Mouse (Mus musculus): ENCODE data around the gene Il1rl2.
"Not testable (repeated sequence)": the region's sequence is repeated elsewhere in the genome, so short reads cannot be mapped to it uniquely, and the experiment has no call there.

The Il1rl2 gene

DNA sequence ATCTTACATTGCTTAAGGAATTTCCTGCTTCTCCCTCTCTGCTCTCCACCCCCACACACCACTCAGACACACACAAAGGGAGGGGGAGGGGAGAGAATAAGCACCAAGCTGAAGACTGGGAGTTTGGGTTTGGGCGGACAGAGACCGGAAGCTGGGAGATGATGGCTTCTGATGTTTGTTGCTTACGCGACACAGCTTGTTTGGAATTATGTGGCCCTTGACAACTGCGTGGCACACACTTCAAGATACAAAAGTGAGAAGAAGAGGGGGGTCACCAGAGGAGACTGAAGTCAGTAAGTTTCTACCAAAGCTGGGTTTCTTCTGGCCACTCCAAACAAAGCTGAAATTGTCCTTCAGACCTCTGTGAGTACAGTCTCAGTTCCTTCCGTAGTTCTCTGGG is at the start of gene Il1rl2:
Gene Il1rl2, plus strand, starts transcription at position 154 of the 400 bp plus-strand sequence.
- DNase-seq: peak; percentile 50

DNA sequence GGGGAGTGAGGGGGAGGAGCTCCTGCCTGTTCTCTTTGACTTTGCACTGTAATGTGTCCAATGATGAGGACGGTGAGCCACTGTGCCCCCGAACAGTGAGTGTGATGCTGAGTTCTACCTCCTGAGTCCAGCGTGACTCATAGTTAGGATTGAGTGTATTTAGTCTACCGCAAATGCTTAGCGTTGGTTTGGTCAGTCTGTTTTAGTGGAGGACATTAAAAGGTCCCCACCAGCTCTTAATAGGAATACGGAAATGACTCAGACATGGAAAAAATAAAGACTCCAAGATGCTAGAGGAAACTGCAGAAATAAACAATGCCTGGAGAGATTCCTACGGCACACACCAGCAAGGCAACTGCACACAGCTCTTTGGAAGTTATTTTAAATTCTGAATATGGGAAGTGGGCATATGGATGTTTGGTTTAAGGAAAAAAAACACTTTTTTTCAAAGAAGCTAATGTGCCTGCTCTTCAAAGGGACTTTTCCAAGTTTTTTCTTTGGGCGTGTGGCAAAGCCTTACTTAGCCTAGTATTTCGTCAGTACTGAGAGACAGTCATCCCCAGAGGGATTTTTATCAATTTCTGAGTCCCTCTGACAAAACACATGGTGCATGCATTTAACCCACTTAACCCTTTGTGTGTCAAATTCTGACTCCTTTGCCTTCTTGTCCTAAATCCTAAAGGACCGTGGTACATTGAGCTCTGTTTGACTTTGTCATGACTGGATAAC is 49.0 kb upstream of the Il1rl2 start:
- DNase-seq: no peak

DNA sequence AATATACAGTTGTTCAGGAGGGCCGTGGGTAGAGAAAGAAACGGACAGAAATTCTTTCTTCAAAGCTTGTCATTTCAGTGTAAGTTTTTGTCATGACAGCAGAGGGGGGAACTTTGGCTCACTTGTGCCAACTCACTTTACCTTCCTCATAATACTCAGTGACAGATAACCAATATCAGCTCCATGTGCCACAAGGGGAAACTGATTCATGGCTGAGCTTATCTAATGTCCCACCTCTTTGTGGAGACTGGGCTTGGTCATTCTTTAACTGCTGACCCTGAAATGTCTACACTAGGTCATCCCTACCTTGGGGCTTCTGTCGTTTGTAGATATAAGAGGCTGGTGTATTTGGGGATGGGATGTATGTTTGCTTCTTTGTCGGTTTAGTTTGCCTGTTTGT is 46.5 kb upstream of the Il1rl2 start:
- no peak for DNase-seq

DNA sequence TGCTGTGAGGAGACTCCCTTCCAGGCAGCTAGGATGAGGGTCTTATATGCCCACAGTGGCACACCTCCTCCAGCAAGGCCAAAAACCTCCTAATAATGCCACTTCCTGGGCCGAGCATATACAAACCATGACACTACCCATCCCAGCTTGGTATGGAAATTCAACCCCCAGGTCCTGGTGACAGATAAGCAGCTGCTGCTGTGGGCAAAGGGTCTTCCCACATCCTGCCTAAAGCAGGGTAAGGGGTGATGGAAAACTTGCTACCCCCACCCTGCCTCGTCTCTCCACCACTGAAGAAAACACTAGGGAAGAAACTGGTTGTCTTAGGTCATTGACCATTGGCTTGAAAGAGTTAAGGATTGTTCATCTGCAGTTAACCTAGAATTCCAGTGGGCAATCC is 45.7 kb upstream of the Il1rl2 start:
- DNase-seq: no peak

DNA sequence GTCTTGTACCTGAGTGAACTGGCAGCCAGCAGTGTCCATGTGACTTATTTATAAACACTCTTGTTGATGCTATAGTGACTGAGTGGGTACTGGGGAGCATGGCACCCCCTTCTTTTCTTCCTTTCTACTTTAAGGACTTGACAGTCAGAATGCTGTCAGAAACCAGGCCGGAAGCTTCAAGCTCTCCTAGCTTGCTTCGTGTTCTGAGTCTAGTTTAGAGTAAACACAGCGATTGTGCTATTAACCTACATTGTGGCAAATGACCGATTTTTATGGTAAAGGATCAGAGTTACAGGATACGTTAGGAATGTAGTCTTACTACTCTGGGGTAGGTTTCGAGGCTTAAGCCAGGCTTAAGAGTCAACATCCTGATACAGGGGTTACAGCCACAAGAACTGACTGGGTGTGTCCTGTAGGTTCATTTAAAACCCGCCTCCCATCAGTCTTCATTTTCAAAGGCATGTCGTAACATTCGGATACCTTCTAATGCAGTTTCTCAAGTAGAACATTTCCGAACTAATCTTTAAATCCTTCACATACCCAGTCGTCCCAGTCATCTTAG is 45.1 kb upstream of the Il1rl2 start:
- DNase-seq: no peak

DNA sequence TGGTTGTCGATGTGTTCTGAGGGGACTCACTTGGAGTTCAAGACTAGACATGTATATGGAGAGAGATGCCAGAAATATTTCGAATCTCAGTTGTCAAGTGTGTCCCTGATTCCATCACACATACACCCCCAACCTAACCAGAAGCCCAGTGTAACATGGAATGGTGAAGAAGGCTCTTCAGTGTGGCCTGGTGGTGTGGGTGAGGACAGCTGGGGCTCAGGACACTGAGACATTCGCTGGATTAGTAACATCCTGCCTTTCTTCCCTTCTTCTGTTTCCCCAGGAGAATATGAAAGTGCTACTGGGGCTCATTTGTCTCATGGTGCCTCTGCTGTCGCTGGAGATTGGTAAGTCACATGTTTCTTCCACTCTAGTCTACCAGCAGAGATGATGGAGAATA is 42.5 kb upstream of the Il1rl2 start:
- no peak for DNase-seq

DNA sequence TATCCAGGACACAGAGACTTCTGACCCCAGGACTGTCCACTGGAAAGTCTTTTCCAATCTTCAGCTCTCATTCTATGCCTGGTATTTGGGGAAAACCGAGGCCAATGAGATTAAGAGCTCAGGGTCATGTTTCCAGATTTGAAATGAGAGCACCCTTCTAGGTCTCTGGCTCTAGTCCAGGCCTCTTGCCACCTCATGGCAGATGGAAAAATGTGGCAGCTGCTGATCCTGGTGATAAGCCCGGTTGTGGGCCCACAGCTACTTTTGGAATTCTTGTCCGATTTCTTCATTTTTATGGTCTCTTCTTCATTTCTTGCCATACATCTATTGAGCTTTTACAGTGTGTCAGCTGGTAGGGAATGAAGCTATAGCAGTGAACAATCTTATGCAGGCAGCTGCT is 42.0 kb upstream of the Il1rl2 start:
- no peak for DNase-seq

DNA sequence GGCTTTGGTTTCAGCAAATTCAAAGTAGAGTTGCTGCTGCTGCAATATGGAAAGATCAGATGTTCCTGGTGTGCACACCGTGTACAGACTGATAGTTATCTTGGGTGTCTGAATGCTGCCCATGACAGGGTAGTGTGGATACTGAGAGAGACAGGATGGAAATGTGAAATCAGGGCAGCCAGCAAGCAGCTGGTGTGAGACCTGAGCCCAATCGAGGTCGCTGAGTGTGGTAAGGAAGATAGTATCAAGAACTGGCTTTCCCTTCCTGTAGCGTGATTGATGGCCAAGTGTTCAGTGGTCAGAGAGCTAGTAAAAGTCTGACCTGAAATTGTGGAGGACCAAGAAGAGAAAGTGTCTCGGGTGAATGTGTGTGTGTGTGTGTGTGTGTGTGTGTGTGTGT is 40.4 kb upstream of the Il1rl2 start:
- DNase-seq: no peak

DNA sequence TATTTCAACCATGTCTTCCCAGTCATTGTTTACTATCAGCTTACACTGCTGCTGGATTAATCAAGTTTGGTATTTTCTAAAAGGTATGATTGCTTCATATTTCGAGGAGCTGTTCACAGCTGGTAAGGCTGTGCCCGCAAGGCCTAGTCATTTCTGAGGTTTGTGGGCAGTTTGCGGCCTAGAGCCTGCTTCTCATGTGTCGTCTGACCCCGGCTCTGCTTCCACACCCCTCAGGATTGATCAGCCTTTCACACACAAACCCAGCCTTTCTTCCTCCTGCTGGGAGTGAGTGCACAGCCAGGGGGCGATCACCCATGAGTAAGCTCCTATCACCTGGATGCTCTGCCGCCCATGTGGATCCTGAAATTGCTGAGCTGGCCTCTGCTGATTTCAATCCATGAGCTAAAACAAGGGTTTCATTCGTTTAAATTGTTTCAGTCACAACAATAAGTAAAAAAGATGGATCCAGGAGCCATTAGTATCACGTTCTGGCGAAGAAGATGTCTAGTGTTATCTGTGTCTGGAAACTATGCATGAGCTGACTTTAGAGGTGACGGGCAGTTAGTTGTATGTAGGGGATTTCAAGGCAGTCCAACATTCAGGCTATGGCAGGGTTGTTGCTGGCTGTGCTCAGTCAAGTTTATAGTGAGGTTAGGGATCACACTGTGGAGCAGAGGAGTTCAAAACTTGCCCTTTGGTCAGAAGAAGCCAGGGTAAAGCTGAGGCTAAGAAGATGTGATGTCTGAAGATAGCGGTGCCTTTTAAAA is 33.7 kb upstream of the Il1rl2 start:
- DNase-seq: no peak

DNA sequence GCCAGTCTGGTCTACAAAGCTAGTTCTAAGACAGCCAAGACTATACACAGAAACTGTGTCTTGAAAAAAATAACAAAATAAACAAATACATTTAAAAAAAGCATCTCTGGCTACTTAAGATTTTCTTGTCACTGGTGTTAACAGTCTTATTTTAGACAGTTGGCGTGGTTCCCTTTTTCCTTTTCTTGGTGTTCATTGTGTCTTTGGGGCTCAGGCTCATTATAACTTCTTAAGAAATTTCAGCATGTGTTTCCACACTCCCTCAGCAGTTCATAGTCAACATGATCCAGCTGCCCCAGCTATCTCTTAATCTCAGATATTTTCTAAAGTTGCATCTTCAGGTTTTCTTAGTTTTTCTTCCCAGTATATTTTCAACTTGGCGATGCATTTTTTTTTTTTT is 32.2 kb upstream of the Il1rl2 start:
- no peak for DNase-seq

DNA sequence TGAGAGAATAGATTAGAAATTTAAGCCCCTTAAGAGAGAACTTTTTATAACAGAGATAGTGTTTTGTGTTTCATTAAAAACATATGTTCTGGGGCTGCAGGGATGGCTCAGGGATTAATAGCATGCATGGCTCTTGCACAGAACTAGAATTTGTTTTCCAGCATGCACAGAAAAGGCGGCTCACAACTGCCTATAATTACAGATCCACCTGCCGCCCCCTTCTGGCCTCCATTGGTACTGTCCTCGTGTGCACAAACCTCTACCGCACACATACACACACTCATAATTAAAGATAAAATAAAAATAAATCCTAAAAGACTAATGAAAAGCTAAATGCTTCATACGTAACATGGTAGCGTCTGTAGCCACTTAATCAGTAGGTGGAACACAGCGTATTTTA is 30.5 kb upstream of the Il1rl2 start:
- no peak for DNase-seq

DNA sequence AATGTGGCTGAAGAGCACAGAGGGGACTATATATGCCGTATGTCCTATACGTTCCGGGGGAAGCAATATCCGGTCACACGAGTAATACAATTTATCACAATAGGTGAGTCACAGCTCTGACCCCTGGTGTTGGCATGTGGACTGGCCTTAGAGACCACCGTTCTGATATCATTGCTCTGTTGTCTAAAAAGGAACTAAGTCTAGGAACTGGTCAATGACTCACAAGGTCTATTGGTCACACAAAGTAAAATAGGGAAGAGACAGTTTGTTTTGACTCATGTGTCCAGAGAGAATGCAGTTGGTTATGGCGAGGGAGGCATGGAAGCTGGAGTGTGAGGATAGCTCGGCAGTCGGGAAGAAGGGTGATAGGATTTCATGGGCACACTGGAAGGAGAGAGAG is 29.6 kb upstream of the Il1rl2 start:
- DNase-seq: no peak

DNA sequence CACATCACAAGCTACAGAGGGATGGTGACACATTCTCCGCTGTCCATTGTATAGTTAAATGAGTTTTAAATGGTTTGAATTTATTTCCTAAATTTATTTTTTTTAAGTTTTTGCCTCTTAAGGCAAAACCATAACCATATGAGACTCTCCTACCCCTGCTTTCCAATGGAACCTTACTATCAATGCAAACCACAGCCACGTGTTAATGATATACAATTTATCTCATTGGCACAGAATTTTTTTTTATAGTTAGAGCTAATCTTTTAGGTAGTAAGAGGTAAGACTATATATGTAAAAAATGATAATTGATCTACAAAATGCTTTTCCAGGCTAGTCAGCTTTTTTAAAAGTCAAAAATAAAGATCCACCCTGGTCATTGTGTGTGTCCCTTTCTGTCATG is 26.4 kb upstream of the Il1rl2 start:
- DNase-seq: no peak

DNA sequence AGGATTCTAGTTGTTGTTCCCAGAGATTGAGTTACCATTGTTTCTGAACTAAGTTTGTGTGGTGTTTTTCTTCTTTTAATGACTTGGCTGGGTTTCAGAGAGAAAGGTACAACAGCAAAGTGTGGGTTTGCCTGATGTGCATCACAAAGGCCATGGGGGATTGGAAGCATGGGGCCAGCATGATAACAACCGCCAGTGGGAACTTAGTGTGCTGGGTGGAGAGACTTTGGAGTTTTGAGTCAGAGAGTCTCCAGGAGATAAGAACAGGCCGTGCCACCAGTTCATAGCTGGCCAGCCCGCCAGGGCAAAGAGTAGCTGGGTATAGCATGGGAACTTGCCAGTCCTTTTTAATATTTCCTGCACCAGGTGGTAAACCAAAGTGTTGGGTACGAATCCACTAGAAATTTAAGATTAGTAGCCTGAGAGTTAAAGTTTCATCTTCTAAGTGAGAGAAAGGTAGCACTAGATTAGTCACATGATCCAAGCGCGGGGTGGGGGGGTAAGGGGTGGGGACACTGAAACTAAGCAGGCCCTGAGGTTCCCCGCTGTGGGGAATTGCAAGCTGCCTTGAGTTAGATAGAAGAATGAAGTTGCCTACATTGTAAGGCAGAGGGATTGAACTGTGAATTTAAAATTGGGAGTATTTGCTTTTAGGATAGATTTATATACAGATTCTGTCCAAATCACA is 21.1 kb upstream of the Il1rl2 start:
- DNase-seq: no peak

DNA sequence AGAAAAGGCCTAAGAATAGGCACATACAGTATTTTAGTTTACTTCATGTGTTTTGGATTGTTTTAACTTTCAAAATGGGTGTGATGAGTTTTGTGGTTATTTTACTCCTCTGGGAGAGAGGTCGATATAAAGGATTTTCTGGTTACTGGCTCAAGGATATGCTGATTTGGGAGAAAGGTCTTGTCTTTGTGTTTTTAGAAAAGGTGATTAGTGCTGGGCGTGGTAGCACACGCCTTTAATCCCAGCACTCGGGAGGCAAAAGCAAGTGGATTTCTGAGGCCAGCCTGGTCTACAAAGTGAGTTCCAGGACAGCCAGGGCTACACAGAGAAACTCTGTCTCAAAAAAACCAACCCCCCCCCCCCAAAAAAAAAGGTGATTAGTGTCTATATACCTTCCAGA is 20.1 kb upstream of the Il1rl2 start:
- DNase-seq: not testable (repeated sequence)

DNA sequence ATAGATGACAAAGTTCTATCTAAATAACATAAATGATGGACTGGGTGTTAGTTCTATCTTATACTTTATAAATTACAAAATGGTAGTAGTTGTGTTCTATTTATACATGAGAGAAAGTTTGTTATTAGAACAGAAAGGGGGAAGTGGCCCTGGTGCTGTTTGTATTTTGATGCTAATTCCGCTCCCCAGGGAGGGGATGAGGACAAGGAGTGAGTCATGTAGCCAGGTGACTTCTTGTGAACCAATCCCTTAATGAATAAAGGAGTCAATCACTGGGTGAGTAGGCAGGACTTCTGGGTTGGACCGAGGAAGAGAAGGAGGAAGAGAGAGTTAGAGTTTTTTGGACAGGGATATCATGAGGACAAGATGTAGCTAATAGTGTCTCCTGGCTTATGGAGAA is 18.3 kb upstream of the Il1rl2 start:
- DNase-seq: no peak

DNA sequence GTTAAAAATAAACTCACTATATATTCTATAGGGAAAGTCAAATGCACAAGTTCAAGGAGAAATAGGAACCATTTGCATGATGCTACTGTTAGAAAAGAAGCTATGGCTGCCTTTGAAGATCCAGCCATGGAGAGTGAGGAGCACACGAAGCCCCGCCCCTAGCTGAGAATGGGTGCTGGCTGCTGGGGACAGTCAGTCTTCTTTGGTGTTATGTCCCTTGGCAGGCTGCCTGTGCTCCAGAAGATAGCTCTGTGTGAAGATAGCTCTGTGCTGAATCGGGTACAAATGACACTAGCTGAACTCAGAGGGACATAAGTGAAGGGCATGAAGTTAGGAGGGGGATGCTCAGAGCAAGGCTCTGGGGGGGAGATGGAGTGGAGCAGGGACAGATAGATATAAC is 13.3 kb upstream of the Il1rl2 start:
- no peak for DNase-seq

DNA sequence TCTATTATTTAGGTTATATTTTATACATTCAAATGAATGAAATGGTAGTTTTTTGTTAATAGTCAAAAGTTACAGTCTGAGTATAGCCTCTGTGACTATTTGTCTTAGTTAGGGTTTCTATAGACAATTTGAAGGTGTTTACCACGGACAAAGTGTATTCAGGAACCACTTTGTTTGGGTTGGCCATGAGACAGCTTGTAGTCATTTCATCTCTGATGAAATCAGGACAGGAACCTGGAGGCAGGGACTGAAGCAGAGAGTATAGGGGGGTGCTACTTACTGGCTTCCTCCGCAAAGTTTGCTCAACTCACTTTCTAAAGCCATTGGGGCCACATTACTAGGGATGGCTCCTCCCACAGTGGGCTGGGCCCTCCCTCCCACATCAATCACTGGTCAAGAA is 12.8 kb upstream of the Il1rl2 start:
- DNase-seq: no peak

DNA sequence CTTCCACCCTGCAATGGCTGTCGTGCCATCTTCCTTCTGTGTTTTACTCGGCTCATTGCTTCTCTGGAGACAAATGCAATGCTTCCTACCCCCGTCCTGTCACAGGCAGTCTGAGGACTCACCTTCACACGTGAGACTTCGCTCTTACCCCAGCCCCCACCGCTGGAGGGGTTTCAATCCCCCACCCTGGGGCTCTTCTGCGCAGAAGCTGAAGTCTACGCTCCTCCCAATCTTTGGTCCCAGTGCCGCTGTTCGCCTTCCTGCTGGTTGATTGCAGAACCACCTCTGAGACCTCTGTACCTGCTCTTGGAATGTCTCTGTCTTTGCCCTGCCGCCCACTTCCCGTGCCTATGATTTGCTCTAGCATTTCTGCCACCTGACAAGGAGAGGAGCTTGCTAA is 10.4 kb upstream of the Il1rl2 start:
- DNase-seq: no peak

DNA sequence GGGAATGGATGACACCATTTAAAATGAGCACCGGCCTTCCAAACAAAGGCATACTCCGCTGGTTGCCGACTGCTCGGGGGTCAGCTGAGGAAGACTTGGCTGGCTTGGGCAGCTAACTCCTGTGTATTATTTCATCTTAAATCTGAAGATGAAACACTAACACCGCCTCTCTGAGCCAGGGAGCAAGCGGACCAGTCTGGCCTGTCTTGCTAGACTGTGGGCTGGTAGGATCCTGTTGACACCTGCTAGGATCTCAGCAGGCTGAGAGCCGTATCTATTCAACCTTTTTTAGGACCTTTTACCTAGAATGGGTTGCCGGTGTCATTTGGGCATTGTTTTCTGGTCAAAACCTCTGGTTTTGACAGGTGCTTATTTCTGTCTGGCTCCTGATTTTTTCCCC is 6.8 kb upstream of the Il1rl2 start:
- no peak for DNase-seq

DNA sequence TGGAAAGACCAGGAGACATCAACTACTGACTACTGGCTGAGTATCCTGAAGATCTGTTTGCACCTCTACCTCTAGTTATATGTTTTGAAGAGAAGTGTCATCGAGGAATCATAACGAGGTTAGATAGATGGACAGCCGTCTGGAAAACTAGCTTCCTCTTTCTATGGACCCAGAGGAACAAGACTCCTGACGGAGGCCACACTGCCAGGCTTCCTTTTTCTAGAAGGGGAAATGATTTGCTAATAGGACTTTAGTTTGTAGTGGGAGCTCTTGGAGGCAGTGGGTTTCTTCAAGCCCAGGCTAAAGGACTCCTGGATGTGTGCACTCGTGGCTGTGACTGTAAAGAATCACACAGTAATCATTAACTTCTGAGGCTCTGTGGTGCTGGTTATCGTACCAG is 2.6 kb upstream of the Il1rl2 start:
- no peak for DNase-seq

DNA sequence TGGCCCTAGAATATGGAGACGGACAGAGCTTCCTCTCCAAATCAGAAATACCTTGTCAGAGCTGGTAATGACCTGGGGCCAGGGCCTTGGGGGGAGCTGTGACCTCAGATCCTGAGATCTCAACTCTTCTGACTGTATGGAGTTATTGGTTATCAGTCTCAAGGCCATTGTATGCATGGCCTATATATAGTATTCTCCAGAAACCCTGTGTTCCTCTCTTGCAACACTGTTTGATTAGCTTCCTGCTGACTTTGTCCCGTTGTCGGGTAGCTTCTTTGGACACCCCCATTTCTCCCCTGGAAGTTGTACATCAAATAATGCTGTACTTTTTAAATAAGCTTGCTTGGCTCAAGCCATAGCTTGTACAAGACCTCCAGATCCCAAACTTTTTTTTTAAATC is 1.9 kb upstream of the Il1rl2 start:
- no peak for DNase-seq

DNA sequence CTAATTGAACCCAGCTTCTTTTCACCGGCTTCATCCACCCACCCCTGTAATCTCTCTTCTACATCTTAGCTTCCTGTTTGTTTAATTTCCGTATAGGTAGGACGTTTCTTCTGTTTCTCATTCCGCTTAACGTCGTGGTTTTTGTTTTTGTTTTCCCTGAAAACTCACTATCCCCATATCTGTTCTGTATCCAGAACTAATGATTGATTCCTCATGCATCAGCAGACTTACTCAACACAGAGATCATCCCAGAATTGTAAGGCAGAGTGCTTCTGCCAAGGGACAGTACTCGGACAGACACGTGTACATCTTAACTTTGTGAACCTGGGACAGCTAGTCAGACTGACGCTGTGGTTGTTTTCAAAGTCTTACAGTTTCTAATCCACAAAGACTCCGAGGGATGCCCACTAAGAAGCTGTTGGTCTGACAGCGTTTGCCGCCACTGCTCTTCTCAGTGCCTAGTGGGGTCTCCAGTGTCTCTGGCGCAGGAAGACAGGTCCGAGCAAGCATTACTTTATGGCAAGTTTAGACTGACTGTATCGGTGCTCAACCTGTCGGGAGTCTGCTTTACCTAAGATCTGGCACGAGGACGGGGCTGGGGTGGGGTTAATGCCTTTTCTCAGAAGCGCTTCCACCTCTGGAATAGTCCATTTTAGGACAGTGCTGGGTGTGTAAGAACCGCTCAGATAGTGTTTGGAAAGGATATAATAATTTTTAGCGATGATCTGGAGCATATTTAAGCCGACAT is 719 bp downstream of the Il1rl2 start:
- no peak for DNase-seq
